Mouse (Mus musculus): ENCODE measurements around the gene Spred1.

- TF ChIP-seq POLR2A (IDR thresholded peaks at IDR 0.05; ENCODE audit: extremely low read depth, insufficient read depth, low read length): no peak
- no peak for TF ChIP-seq CTCF (IDR thresholded peaks at IDR 0.05; ENCODE audit: extremely low read depth, insufficient read depth, low read length)
Observed at GRCm38 (mm10) chr2:117176066-117176465, 54.9 kb downstream of the Spred1 start.
